8 mouse cellular contexts compared by ENCODE assay signal in genomic region chr4:34549981-34550747, GRCm38 (mm10). TPM values are rescaled to one million over a fixed set of nuclear protein-coding genes. Genes with fewer than 3 reads are reported as not detected.
DNase-seq lines count a peak whose midpoint lies in the region; ATAC-seq and TF ChIP-seq lines count a peak whose summit lies in the region.

No protein-coding gene starts in this region.

- peaks cover 30% of the 10 kb centered on the region for H3K79me3 ChIP-seq in C2C12 (ENCODE audit: low read depth)

- H3K4me2 ChIP-seq in heart, embryonic 11.5 days: peak overlapping the region; percentile 78
- peak overlapping the region; percentile 57 for H3K4me2 ChIP-seq in kidney, embryonic 16.5 days (replicated peaks; ENCODE audit: low read depth, low read length)
- peak overlapping the region; percentile 76 for H3K4me2 ChIP-seq in myocyte (ENCODE audit: low read depth)

- WGBS in heart, embryonic 11.5 days (ENCODE audit: insufficient replicate concordance): 4% methylated on average over 38 of the region's 38 CpGs
- 2% methylated on average over 38 of the region's 38 CpGs for WGBS in kidney, embryonic 16.5 days
- under 1% methylated on average over 38 of the region's 38 CpGs for WGBS in liver, adult 2 months

- no peaks in the 10 kb centered on the region for H3K9me3 ChIP-seq in erythroblast, embryonic 14.5 days (ENCODE audit: control insufficient read depth, low read length)
- no peaks in the 10 kb centered on the region for H3K9me3 ChIP-seq in heart, embryonic 11.5 days (replicated peaks; ENCODE audit: control insufficient read depth, low read length)
- no peaks in the 10 kb centered on the region for H3K9me3 ChIP-seq in kidney, embryonic 16.5 days (ENCODE audit: low read length)

- TF ChIP-seq CTCF in C2C12 (IDR thresholded peaks at IDR 0.05; ENCODE audit: control insufficient read depth, insufficient read depth, insufficient read length): no peak
- TF ChIP-seq CTCF in brain, embryonic 14.5 days (IDR thresholded peaks at IDR 0.05; ENCODE audit: borderline replicate concordance, extremely low read depth, insufficient read depth, insufficient read length): no peak
- no peak for TF ChIP-seq CTCF in liver, adult 2 months (IDR thresholded peaks at IDR 0.05; ENCODE audit: low read depth, low read length)

- peak; percentile 91 for ATAC-seq in heart, embryonic 11.5 days (replicated peaks; ENCODE audit: insufficient number of reproducible peaks, low FRiP score, low TSS enrichment)
- peak; percentile 92 for ATAC-seq in kidney, embryonic 16.5 days (ENCODE audit: low FRiP score, low TSS enrichment)

- peak overlapping the region; percentile 99 for H3K9ac ChIP-seq in heart, embryonic 11.5 days (ENCODE audit: low read depth, low read length)
- peak overlapping the region; percentile 97 for H3K9ac ChIP-seq in kidney, embryonic 16.5 days (replicated peaks; ENCODE audit: low read length)
- H3K9ac ChIP-seq in liver, adult 2 months (ENCODE audit: low read depth, low read length): peak overlapping the region; percentile 99

- TF ChIP-seq POLR2A in brain, embryonic 14.5 days (IDR thresholded peaks at IDR 0.05; ENCODE audit: borderline replicate concordance, extremely low read depth, insufficient read depth, insufficient read length, poor library complexity, severe bottlenecking): peak; percentile 79; the same call in 1 of the 2 replicates
- TF ChIP-seq POLR2A in liver, adult 2 months (IDR thresholded peaks at IDR 0.05; ENCODE audit: extremely low read depth, insufficient read depth, low read length): peak; percentile 90
- peak; percentile 83 for TF ChIP-seq POLR2A in myocyte (IDR thresholded peaks at IDR 0.05; ENCODE audit: insufficient read length, low read depth)

- H3K4me1 ChIP-seq in erythroblast, embryonic 14.5 days (ENCODE audit: control insufficient read depth): peaks cover 20% of the 10 kb centered on the region
- H3K4me1 ChIP-seq in heart, embryonic 11.5 days (ENCODE audit: control insufficient read depth, insufficient read depth, low read length): peaks cover 9% of the 10 kb centered on the region
- H3K4me1 ChIP-seq in kidney, embryonic 16.5 days (ENCODE audit: insufficient read depth, low read length): 0 out of 2 replicates have a peak, but pooled peaks cover 9% of the 10 kb centered on the region
- peaks cover 13% of the 10 kb centered on the region; the same call in 1 of the 2 replicates for H3K4me1 ChIP-seq in liver, adult 2 months (ENCODE audit: control insufficient read depth, insufficient read depth, low read length)

- peak overlapping the region; percentile 80 for H3K4me3 ChIP-seq in C2C12 (ENCODE audit: insufficient read depth, poor library complexity, severe bottlenecking)
- peak overlapping the region; percentile 99 for H3K4me3 ChIP-seq in erythroblast, embryonic 14.5 days (replicated peaks)
- H3K4me3 ChIP-seq in heart, embryonic 11.5 days (ENCODE audit: low read depth, low read length): peak overlapping the region; percentile 88
- H3K4me3 ChIP-seq in kidney, embryonic 16.5 days (ENCODE audit: low read length): peak overlapping the region; percentile 93
- peak overlapping the region; percentile 100 for H3K4me3 ChIP-seq in liver, adult 2 months (ENCODE audit: insufficient read depth, low read depth, low read length)
- peak overlapping the region; percentile 54 for H3K4me3 ChIP-seq in myocyte

- H3ac ChIP-seq in C2C12 (ENCODE audit: control insufficient read depth, insufficient read length, low read depth) (peak overlapping the region; percentile 82), myocyte (ENCODE audit: control insufficient read depth, insufficient read length) (peak overlapping the region; percentile 90)

- no peaks in the 10 kb centered on the region for H3K27me3 ChIP-seq in C2C12 (ENCODE audit: control insufficient read depth, insufficient read depth, insufficient read length)
- H3K27me3 ChIP-seq in erythroblast, embryonic 14.5 days (ENCODE audit: control insufficient read depth): no peaks in the 10 kb centered on the region
- no peaks in the 10 kb centered on the region for H3K27me3 ChIP-seq in heart, embryonic 11.5 days (ENCODE audit: control insufficient read depth, insufficient read depth, low read length)
- H3K27me3 ChIP-seq in kidney, embryonic 16.5 days (ENCODE audit: insufficient read depth, low read length): no peaks in the 10 kb centered on the region
- no peaks in the 10 kb centered on the region for H3K27me3 ChIP-seq in liver, adult 2 months (ENCODE audit: control insufficient read depth, insufficient read depth, low read length)
- H3K27me3 ChIP-seq in myocyte (ENCODE audit: control insufficient read depth, insufficient read depth, insufficient read length): no peaks in the 10 kb centered on the region
- no peaks in the 10 kb centered on the region for H3K27me3 ChIP-seq in splenic B cell, adult 2 months (ENCODE audit: control insufficient read depth, insufficient read depth, low read length, poor library complexity, severe bottlenecking)

- H3K36me3 ChIP-seq in C2C12 (ENCODE audit: control insufficient read depth, insufficient read depth): peaks cover 10% of the 10 kb centered on the region
- peaks cover 9% of the 10 kb centered on the region for H3K36me3 ChIP-seq in erythroblast, embryonic 14.5 days (ENCODE audit: control insufficient read depth)
- H3K36me3 ChIP-seq in heart, embryonic 11.5 days (ENCODE audit: control insufficient read depth, insufficient read depth, low read length): no peaks in the 10 kb centered on the region
- no peaks in the 10 kb centered on the region for H3K36me3 ChIP-seq in kidney, embryonic 16.5 days (ENCODE audit: insufficient read depth, low read length)
- H3K36me3 ChIP-seq in liver, adult 2 months (ENCODE audit: control insufficient read depth, insufficient read depth, low read length): no peaks in the 10 kb centered on the region
- H3K36me3 ChIP-seq in myocyte (ENCODE audit: control insufficient read depth, insufficient read depth): peaks cover 2% of the 10 kb centered on the region
- H3K36me3 ChIP-seq in splenic B cell, adult 2 months (ENCODE audit: control insufficient read depth, insufficient read depth, low read length, poor library complexity, severe bottlenecking): no peaks in the 10 kb centered on the region

- peak overlapping the region; percentile 92 for H3K27ac ChIP-seq in heart, embryonic 11.5 days (ENCODE audit: low read depth, low read length)
- H3K27ac ChIP-seq in kidney, embryonic 16.5 days (ENCODE audit: low read length): peak overlapping the region; percentile 97
- H3K27ac ChIP-seq in liver, adult 2 months (replicated peaks; ENCODE audit: insufficient read depth, low read depth, low read length): peak overlapping the region; percentile 96

- peak; percentile 99 for DNase-seq in brain, embryonic 14.5 days (ENCODE audit: low read depth)
- DNase-seq in liver, adult 2 months (ENCODE audit: extremely low read depth, low read depth, low spot score): peak; percentile 98
- DNase-seq in splenic B cell, adult 2 months (ENCODE audit: low read depth, low spot score): peak; percentile 95

- peaks cover 46% of the 10 kb centered on the region for H3K79me2 ChIP-seq in C2C12 (ENCODE audit: control insufficient read depth, insufficient read depth)
- peaks cover 20% of the 10 kb centered on the region; the same call in 1 of the 2 replicates for H3K79me2 ChIP-seq in liver, adult 2 months (ENCODE audit: control insufficient read depth, insufficient read depth, low read length)
- H3K79me2 ChIP-seq in myocyte (ENCODE audit: control insufficient read depth, insufficient read depth): peaks cover 33% of the 10 kb centered on the region

TF ChIP-seq in C2C12, 6 proteins besides CTCF, POLR2A, EP300 and RAD21:
- no peak for TF ChIP-seq CEBPB (IDR thresholded peaks at IDR 0.05; ENCODE audit: low read depth)
- TF ChIP-seq USF1 (IDR thresholded peaks at IDR 0.05; ENCODE audit: low read depth): peak; percentile 15
- TF ChIP-seq MYOD1 (IDR thresholded peaks at IDR 0.05; ENCODE audit: control insufficient read depth, insufficient read length, low read depth): no peak
TF ChIP-seq in C2C12: peak in this region for 1.

TF ChIP-seq in myocyte, 11 proteins besides CTCF, POLR2A, EP300 and RAD21:
- peak; percentile 43 for TF ChIP-seq E2F4 (IDR thresholded peaks at IDR 0.05; ENCODE audit: insufficient read depth)
- TF ChIP-seq SRF (IDR thresholded peaks at IDR 0.05; ENCODE audit: control insufficient read depth, insufficient read length, low read depth): no peak
- peak; percentile 79 for TF ChIP-seq POLR2AphosphoS2 (IDR thresholded peaks at IDR 0.05; ENCODE audit: insufficient read length, low read depth)
- peak; percentile 1 for TF ChIP-seq USF1 (IDR thresholded peaks at IDR 0.05; ENCODE audit: low read depth)

RNA-seq across cellular contexts. Expression of gene Akirin2, which starts 0.6 kb away (rescaled TPM):
- polyA plus RNA-seq in C2C12 (2012; fragmentation: generic; extraction: Trizol): 59.6 TPM
- polyA plus RNA-seq in brain, embryonic 14.5 days (2012; rRNA removed): 139 and 159 TPM in 2 replicates
- polyA plus RNA-seq in erythroblast, embryonic 14.5 days (2012): 9.7 and 12.5 TPM in 2 replicates
- 50.5 and 52.5 TPM in 2 replicates for polyA plus RNA-seq in heart, embryonic 11.5 days (2014; fragmentation: Nextera tagmentation; extraction: Ambion mirVana)
- polyA plus RNA-seq in kidney, embryonic 16.5 days (2015; fragmentation: Nextera tagmentation; extraction: Ambion mirVana): 25.4 and 36.1 TPM in 2 replicates
- total RNA-seq in liver, adult 2 months (2014; rRNA removed): 16.2 and 16.8 TPM in 2 replicates
- 9.8 and 10.9 TPM in 2 replicates for polyA plus RNA-seq in liver, adult 2 months (2012; rRNA removed)
- 97.4 TPM for polyA plus RNA-seq in myocyte (2012; fragmentation: generic; extraction: Trizol)

Comparison
In these comparisons a context has a peak if more than half of its experiments do, and no peak if none do; other contexts are left out.
1. Peak in every context shown above with its lines: DNase-seq, ATAC-seq, H3K4me3 ChIP-seq and H3K27ac ChIP-seq.